Mouse (Mus musculus): ENCODE measurements around the gene Tln2.
A peak's percentile ranks its signal among the peaks of the same experiment; 100 is the strongest.

Gene Tln2

DNA sequence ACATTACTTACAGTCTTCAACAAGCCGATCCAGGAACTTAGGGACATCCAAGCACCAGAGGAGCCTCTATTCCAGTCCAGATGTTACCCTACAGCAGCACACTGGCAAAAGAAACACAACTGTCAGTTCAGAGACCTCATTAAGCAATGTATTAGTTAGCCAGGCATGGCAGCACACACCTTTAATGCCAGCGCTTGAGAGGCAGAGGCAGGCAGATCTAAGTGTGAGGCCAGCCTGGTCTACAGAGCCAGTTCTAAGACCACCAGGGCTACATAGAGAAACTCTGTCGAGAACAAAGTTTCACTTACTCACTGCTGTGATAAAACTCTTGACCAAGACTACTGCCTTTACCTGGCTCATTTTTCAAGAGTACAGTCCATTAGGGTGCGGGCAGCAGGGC is at the start of gene Tln2:
TSS of gene Tln2 (minus strand) at position 101 of the 400 bp plus-strand sequence.
- DNase-seq (ENCODE audit: inconsistent age in 2 of 2, low spot score in 1 of 2): no peak

DNA sequence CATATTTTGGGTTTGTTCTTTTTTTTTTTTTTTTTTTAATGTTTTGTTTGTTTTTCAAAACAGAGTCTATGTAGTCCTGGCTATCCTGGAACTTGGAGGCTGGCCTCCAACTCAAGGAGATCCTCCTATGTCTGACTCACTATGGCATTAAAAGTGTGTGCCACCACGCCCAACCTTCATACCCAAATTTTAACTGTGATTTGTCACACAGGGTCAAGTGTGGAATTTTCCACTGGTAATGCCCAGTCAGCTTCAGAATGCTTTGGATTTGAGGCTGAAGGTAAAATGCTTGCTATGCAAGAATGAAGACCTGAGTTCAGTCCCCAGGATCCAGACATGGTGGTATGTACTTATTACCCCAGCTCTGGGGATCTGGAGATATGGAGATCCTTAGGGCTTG is 49.7 kb upstream of the Tln2 start:
- peak in 1 of 2 experiments; percentile 68 for DNase-seq (ENCODE audit: inconsistent age in 2 of 2, low spot score in 1 of 2)

DNA sequence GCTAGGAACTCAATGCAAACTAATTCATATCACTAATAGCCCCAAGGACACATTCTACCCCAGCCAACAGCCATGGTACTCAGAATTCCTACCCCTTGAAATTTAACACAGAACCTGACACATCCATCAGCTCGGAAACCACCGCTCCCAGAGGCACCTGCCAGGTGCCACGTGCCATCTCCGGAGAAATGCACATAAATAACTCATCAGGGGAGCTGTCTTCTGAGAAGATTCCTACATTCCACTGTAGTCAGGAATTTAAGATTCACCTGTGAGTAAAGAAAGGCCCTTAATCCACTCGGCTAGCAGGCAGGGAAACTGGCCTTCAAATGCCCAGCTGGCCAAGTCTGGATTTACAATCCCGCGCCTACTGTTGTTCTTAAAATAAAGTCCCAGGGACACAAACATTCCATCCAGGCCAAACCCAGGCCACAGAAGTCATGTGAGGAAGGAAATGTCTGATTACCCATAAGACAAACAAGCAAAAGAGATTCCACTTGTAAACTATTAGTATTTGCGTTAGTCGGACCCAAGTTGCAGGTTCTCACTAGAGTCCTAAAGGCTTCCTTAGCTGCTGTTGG is 48.4 kb upstream of the Tln2 start:
- peak in 1 of 2 experiments; percentile 32 for DNase-seq (ENCODE audit: inconsistent age in 2 of 2, low spot score in 1 of 2)

DNA sequence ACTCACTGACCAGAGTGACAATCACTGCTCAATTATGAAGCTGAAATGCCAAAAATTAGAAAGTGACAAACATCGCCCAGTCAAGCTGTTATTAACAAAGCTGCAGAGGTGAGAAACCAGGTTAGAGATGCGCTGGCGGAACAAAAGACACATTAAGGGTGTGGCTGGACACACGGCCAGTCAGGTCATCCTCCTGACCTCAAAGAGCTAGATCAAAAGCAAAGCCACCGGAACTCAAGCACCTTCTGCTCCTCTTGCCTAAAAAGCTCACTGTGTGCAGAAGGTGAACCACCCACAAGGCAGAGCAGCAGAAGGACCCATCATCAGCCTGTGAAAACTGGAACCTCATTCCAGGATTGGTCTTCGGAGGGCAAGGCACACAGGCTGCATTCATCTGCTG is 47.8 kb upstream of the Tln2 start:
- no peak for DNase-seq (ENCODE audit: inconsistent age in 2 of 2, low spot score in 1 of 2)

DNA sequence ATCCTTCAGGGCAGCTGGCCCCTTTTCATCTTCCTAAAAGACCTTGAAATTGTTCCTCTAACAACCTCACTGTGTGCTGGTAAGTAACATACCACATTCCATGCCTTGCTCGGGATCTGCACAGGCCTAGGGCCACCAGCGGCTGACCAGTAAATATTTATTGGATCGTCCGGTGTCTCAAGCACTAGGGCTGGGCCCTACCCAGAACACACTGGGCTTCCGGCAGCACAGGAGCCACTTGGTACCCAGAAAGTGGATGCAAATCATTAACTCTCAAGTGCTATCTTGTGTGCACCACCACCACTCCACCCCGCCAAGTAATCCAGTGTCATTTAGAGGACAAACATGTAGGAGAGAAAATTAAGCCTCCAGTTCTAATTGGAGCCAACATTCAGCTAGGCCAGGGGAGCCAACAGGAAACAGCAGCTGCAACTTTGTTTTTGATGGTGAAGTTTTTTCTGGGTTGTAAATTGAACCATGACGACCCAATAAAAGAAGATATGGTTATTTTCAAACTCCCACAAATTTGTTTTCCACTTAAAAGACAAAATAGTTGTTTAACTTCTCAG is 46.4 kb upstream of the Tln2 start:
- DNase-seq (ENCODE audit: inconsistent age in 2 of 2, low spot score in 1 of 2): no peak

DNA sequence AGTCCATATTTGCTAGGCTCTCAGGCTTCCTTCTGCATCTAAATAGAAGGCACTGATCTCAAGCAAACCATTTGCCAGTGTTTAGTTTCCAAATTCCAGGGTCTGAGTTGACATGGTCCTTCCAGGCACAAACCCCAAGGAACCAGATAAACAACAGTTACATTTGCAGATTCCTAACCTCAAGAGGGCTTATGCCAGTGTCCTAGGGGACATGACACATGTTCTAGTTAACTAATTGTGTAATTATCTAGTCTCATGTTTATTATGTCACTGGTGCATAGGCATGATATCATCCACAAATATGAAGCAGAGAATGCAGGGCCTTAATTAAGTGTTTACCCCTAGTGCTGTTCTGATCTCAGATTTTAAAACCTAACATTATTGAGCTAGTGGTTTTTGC is 45.4 kb upstream of the Tln2 start:
- DNase-seq (ENCODE audit: inconsistent age in 2 of 2, low spot score in 1 of 2): no peak

DNA sequence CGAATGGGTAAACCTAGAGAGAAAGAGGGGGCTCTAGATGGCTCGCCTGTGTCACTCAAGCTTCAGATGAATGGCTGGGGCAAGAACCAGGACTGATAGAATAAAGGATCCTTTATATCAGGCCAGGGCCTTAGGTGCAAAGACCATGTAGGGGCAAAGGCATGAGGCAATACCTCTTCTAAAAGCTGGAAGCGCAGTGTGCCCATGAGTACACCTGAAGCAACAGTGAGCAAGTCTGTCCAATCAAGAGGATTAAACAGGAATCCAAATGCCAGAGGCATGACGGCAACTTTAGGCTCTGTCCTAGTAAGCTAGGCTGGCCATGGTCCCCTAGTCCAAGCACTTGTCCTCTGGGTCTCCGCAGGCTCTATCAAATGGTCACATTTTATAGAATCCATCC is 42.8 kb upstream of the Tln2 start:
- no peak for DNase-seq (ENCODE audit: inconsistent age in 2 of 2, low spot score in 1 of 2)

DNA sequence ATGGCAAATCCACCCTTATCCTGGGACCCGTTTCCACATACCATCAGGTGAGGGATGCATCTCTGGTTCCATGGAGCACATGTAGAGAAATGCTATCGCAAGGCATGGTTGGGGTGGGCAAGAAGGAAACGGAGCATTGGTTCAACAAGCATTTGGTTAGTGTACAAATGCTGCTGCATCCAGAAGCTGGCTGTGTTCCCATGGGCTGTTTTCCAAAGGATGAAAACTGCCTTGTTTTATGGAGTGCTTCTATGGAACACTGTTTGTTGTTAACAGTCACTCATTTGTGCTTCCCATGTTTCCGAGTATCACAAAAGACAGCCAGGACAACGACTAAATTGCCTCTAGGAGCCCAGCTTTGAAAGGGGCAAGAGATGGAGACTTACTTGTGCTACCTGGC is 35.7 kb upstream of the Tln2 start:
- DNase-seq (ENCODE audit: inconsistent age in 2 of 2, low spot score in 1 of 2): no peak

DNA sequence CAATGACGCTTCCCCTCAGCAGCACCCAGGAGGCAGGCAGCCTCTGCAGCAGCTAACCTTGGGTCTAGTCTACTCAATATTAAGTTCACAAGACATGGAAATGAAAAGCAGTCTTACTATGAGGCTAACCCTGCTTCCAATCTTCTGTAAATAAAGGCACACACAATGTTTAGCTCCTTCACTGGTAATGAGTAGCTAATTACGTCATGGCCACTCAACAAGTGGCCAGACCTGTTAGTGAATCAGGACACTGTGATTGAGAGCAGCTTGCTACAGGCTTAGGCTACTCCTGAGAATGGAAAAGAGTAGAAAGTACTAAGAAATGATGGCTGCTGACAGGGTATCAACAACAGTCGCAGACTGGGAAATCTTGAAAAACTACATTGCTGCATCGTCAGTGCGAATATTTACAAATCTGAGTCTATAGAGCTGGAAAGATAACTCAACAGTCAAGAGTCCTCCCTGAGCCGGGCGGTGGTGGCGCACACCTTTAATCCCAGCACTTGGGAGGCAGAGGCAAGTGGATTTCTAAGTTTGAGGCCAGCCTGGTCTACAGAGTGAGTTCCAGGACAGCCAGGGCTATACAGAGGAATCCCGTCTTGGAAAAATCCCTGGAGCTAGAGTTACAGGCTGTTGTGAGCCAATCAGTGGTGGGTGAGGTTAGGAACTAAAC is 34.1 kb upstream of the Tln2 start:
- no peak for DNase-seq (ENCODE audit: inconsistent age in 2 of 2, low spot score in 1 of 2)

DNA sequence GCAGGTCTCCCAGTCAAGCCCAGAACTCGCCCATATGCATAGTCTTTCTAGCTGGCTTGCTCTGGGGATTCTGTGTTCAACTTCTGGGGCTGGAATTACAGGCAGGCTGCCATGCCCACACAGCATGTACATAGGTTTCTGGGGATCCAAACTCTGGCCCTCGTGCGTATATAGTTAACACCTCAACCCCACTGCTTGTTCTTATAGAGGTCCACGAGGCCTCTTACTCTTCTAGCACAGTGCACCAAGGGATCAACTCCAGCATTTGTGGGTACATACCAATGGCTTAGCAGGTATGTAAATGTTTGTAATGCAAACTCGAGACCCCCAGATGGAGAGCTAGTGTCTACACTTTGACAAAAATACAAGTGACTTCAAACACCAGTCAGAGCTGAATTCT is 33.2 kb upstream of the Tln2 start:
- no peak for DNase-seq (ENCODE audit: inconsistent age in 2 of 2, low spot score in 1 of 2)

DNA sequence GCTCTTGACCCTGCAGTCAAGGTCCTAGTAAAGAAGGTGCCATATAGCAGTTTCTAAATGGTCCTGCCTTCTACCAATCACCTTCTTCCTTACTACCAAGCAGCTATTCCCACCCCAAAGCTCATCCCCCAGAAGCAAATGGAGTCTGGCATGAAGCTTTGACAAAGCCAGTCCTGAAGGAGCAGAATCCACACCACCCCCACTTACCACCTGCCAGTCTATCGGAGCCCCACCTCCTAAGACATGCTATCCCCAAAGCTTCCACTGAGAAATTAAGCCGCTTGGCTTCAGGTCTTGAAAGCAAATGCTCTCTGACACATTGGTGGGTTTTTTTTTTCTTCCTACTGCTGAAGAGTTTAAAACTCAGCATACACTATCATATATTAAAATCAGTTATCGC is 27.6 kb upstream of the Tln2 start:
- no peak for DNase-seq (ENCODE audit: inconsistent age in 2 of 2, low spot score in 1 of 2)

DNA sequence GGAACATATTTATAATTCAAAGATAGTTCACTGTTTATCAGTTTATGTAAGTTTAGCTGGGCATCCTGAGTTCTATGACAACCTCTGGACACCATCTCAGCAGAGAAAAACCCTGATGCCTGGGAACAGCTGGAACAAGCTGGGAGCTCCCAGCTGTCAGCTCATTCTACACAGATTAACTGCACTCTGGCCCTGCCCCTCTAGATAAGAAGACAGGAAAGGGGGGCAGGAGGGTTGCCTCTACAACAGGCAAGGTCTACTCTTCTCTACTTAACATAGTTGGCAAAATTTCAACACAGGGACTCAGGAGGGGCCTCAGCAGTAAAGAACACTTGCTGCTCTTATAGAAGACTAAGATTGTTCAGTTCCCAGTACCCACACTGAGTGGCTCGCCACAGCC is 27.0 kb upstream of the Tln2 start:
- no peak for DNase-seq (ENCODE audit: inconsistent age in 2 of 2, low spot score in 1 of 2)

DNA sequence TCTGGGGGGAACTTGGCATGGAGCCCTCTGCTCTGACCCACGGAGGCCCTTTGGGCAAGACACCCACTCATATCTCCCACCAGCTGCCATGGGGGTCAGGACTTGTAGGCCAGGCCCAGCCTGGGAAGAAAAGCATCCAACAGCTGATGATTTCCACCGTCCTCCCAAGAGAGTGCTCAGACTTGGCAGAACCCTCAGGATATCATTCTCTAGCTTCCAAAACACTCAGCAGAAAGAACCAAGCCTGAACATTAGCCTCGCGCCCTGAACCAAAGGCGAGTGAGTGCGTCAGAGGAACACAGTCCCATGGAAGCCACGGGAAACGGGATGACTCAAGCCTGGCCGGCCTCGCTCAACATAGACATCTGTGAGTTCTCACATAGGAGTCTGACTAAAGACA is 25.4 kb upstream of the Tln2 start:
- DNase-seq (ENCODE audit: inconsistent age in 2 of 2, low spot score in 1 of 2): peak; percentile 27

DNA sequence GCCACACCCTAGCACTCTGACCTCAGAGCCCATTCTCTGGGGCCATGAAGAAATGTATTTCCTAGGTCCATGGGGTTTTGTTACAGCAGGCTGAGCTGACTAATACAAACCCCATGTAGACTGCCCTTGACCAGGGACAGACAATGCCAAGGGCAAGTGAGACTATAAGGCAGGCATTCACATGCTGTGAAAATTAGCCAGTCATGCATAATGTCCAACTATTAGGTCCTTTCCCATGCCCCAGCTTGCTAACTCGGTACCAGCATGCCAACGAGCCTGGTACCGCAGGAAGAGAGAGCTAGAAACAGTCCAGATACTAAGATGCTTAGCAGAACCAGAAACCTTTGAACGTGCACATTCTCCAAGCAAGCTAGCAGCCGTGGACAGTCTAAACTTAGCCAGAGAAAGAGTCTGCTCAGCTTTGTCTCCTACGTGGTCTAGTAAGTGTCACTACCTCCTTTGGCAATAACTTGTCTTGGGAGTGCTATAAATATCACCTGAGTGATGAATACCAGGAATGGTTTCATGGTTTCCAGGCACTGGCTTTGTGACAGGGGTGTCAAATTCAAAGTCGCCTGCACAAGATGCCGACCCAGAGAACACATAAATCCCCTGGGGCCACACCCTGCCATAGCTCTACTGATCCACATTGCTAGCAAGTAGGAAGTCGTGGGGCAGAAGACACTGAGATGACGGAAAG is 22.2 kb upstream of the Tln2 start:
- no peak for DNase-seq (ENCODE audit: inconsistent age in 2 of 2, low spot score in 1 of 2)

DNA sequence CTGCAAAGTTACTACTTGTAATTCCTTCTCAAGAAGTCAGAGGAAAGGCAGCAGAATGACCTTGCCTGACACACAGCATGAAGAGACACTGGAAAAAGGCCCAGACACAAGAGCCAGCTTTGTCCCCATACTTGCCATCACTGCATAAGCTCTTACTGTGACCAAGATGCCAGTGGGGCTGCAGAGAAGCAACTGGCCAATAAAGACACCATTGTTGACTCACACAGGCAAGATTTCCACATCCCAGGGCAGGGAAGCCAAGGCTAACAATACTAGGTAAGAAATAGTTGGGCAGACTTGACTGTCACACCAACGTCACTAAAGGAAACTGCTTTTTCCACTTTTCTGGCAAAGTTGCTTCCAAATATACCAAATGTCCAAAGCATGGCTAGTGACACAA is 20.0 kb upstream of the Tln2 start:
- peak in 1 of 2 experiments; percentile 71 for DNase-seq (ENCODE audit: inconsistent age in 2 of 2, low spot score in 1 of 2)

DNA sequence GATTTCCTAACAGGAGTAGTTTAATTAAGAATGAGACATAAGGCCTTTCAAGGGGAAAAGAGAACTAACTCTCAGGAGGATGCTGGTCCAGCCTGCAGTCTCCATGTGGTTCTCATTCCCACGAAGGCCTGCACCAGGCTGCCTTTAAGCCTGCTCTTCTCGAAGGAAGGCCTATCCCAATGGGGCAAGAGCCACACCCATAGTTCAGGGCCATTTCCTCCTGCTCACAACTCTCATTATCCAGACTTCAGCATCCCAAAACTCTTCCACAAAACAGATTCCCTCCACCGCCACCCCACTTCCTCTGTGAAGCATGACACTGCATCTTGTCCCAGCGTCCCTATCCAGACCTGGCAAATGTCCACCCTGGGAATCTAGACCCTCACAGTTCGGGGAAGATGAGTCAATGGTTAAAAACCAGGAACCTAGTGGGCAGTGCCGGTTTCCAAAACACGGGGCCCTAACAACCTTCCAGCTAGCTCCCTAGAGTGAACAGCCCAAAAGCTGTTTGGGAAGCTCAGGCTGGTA is 15.3 kb upstream of the Tln2 start:
- DNase-seq (ENCODE audit: inconsistent age in 2 of 2, low spot score in 1 of 2): no peak

DNA sequence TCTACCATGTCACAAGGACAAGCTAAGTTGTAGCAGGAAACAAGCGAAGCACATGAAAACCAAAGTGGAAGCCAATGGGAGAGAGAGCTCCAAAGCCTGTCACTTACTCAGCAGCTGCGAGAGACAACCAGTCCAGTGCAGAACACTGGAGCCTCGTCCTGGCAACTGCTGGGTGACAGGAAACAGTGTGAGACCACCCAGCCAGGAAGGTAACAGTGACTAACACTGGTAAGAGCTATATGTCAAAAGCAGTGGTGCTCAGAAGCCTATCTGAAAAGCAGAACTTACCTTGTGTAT is 14.1 kb upstream of the Tln2 start:
- no peak for DNase-seq (ENCODE audit: inconsistent age in 2 of 2, low spot score in 1 of 2)

DNA sequence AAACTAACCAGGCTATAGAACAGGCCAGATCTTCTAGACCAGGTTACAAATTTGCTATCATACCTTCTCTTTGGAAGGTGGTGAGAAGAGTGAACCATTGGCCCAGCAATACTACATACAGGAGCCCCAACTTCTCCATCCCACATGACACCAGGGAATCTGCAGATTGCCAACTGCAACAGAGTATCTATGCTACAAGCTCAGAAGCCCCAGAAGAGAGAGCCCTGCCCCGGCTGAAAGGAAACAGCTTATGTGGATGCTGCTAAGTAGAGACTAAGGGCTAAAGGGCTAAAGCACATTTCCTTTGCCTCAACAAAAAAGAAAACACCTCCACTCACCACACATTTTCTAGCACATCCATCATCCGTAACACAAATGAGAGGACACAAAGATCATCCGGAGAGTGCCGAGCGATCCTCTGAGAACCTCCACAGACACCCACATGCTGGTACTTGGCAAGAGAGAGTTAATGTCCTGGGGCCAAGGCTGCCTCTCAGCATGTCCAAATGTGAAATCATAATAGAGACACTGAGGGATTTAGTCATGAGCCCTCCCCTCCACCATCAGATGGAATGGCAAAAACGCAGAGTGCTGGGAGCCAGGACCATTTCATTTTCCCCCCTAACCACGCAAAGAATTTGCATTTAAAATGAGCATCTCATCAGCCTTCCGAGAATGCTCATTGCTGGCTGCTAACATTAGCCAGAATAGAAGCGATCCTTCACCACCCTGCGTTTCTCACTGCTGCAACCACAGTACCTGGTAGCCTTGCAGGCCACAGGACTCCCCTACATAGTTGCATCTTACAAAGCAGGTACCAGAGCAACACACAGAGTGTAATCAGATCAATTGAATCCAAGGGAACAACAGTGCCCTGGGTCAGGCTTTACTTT is 13.5 kb upstream of the Tln2 start:
- no peak for DNase-seq (ENCODE audit: inconsistent age in 2 of 2, low spot score in 1 of 2)

DNA sequence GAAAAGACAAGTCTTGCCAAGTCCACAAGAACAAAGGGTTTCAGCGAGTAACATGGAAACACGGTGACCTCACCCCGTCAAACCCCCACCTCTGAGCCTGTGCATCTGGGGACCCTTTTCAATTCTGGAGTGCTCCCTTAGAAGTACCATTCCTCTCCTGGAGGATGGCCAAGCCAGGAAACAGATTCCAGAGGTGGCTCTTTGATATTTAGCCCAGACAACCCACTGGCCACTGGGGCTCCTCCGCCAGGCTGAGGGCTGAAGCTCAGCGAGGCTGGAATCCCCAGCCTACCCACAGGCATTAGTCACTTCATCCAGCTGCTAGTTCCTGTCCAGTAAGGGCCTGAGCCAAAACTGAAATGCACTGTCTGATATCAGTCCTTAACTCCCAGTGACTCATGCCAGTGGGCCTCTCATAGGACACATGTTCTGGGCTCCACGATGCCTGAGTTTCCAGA is 6.3 kb upstream of the Tln2 start:
- DNase-seq (ENCODE audit: inconsistent age in 2 of 2, low spot score in 1 of 2): peak; percentile 25 to 71

DNA sequence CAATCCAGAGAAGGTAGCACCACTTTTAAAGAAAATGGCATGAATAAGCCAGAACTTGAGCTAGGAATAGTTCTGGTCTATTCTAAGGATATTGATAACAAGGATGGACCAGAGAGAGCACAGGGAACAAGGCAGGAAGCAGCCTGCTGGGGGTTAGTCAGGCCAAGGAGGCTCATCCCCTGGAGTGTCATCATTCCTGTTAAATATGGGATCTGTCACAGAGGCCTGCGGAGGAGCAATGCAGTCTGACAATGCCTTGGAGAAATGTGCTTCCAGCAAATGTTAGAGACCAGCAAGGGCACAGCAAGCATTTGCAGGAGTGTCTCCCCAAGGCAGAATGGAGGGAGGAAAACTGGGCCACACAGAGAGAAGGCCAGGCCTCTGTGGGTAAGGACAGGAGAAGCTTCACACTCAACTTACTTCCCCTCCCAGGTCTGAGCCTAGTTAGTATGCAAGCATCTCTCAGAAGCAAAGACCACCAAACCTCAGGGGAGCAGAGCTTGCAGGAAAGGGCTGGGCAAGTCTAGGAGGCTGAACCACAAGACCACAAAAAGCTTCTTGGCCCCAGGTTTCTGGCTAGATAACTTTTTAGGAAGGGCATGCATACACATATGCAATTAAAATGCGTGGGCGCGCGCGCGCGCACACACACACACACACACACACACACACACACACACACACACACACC is 9.5 kb downstream of the Tln2 start:
- DNase-seq (ENCODE audit: inconsistent age in 2 of 2, low spot score in 1 of 2): no peak
